Mouse (Mus musculus): ENCODE results near the gene Nmt1.

DNA sequence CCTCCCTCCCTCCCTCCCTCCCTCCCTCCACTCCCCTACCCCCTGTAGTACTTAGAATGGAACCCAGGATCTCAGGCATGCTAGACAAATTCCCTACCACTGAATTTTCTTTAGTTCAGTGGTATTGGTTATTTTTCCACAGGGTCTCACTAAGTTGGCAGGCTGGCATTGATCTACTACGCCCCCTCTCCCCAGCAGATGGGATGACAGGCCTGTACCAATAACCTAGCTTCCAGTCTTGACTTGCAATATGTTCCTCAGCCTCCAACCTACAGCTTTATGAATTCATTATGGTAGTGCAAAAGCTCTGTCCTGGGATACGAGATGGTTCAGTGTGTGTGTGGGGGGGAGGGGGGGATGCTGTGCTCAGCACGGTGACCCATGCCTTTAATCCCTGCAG is 4.0 kb upstream of the Nmt1 start:
- no peak for TF ChIP-seq CTCF (IDR thresholded peaks at IDR 0.05; ENCODE audit: low read depth)
- no peak for TF ChIP-seq EP300 (IDR thresholded peaks at IDR 0.05; ENCODE audit: low read depth)
